Mouse (Mus musculus) ES-E14 (cell line): ENCODE measurements around the gene Fndc3b. TPM values are rescaled to one million over a fixed set of nuclear protein-coding genes. Genes with fewer than 3 reads are reported as not detected.
A peak's percentile ranks its signal among the peaks of the same experiment; 100 is the strongest.

Experiments used
- DNase-seq: peaks from one replicate; pipeline ENCODE4 v3.0.0-alpha.2; 2013; ENCODE audit warnings: low read depth, low spot score
- H3K27ac ChIP-seq: 2 replicates; pipeline ENCODE4 v1.5.1; 2012; ENCODE audit warnings: low read depth, mild to moderate bottlenecking, low read length, moderate library complexity, mixed read lengths; ENCODE audit not compliant: poor library complexity, insufficient read depth, severe bottlenecking
- H3K36me3 ChIP-seq: 2 replicates; pipeline ENCODE4 v1.6.1; 2012; ENCODE audit warnings: mild to moderate bottlenecking, low read length, moderate library complexity, mixed read lengths; ENCODE audit not compliant: control insufficient read depth, poor library complexity, insufficient read depth, severe bottlenecking
- H3K4me1 ChIP-seq, 2 experiments: fragments of 150-350 bp in 1 of 2; sonication (generic) in 1 of 2; 2 replicates each; pipeline ENCODE4 v1.6.1; 2012; ENCODE audit warnings: low read length in 2 of 2, mild to moderate bottlenecking in 1 of 2, mixed read lengths in 1 of 2; ENCODE audit not compliant: control insufficient read depth in 2 of 2, insufficient read depth in 2 of 2, poor library complexity in 1 of 2
- H3K4me3 ChIP-seq, 2 experiments: fragments of 150-350 bp in 1 of 2; sonication (generic) in 1 of 2; 2 replicates each; pipeline ENCODE4 v1.5.1; 2012; ENCODE audit warnings: low read length in 2 of 2, low read depth in 1 of 2, mild to moderate bottlenecking in 1 of 2, mixed read lengths in 1 of 2; ENCODE audit not compliant: insufficient read depth in 1 of 2, poor library complexity in 1 of 2, severe bottlenecking in 1 of 2
- H3K9ac ChIP-seq: 2 replicates; pipeline ENCODE4 v1.6.1; 2012; ENCODE audit warnings: low read depth, mild to moderate bottlenecking, low read length, mixed read lengths; ENCODE audit not compliant: poor library complexity, insufficient read depth, severe bottlenecking
- H3K9me3 ChIP-seq: fragments of 150-350 bp; sonication (generic); 2 replicates; pipeline ENCODE4 v1.6.1; 2012; ENCODE audit warnings: low read depth, mild to moderate bottlenecking, low read length; ENCODE audit not compliant: control insufficient read depth, insufficient read depth
- CHD2 ChIP-seq: IDR thresholded peaks from 2 replicates; pipeline ENCODE4 v1.6.1; 2014; ENCODE audit warnings: mild to moderate bottlenecking, low read depth, low read length, inconsistent platforms
- HCFC1 ChIP-seq: IDR thresholded peaks from 2 replicates; pipeline ENCODE4 v1.6.1; 2012; ENCODE audit warnings: low read length, inconsistent platforms, borderline replicate concordance; ENCODE audit not compliant: insufficient read depth
- MAFK ChIP-seq: IDR thresholded peaks from 2 replicates; pipeline ENCODE4 v1.6.1; 2014; ENCODE audit warnings: mild to moderate bottlenecking, low read depth, low read length, inconsistent platforms; ENCODE audit not compliant: insufficient read depth
- ZC3H11A ChIP-seq: IDR thresholded peaks from 2 replicates; pipeline ENCODE4 v1.6.1; 2012; ENCODE audit warnings: low read depth, mild to moderate bottlenecking, inconsistent platforms, low read length, borderline replicate concordance
- ZNF384 ChIP-seq: IDR thresholded peaks from 2 replicates; pipeline ENCODE4 v1.6.1; 2012; ENCODE audit warnings: low read depth, low read length, inconsistent platforms
- in situ Hi-C, 2 experiments: fragments of 600-800 bp; cut with MboI; formaldehyde crosslinking; loops; one replicate each; pipeline ENCODE4 v1.15.1; 2025; ENCODE audit warnings: low sequenced_read_pairs in 2 of 2, inconsistent platforms in 1 of 2; ENCODE audit not compliant: unreplicated experiment in 2 of 2
- total RNA-seq: library from RNA; depleted of rRNA; stranded (reverse); fragments of 300-350 nt; gene quantifications from 2 replicates; pipeline ENCODE4 v1.2.3, GENCODE M21; 2012

Gene Fndc3b
- total RNA-seq, 1 experiment, result 16.6 TPM

DNA sequence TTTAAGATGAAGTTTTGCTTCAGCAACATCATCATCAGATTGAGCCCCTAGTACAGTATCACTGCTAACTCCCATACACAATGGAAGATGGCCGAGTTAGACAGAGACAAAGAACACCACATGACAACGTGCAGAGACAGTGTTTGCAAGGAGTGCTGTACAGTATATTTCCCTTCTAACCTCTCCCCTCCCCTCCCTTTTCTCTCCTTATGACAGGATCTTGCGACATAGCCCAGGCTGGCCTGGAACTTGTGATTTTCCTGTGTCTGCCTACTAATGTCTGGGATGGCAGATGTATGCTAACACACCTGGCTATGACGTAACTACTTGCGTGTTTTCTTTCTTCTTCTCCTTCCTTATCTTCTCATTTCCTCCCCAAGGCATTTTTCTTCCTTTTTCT, 40.0 kb upstream of the Fndc3b start:
- no peak for TF ChIP-seq ZC3H11A
- TF ChIP-seq HCFC1, result no peak
- TF ChIP-seq CHD2, result no peak
- no peak for TF ChIP-seq ZNF384
- H3K9ac ChIP-seq, result no peak overlapping the region
- DNase-seq, result no peak
- H3K27ac ChIP-seq, result no peak overlapping the region
- in situ Hi-C loops, result no loop called here
- H3K4me1 ChIP-seq, result no peaks in the 10 kb centered on the region
- H3K9me3 ChIP-seq, result no peaks in the 10 kb centered on the region
- no peak overlapping the region for H3K4me3 ChIP-seq
- H3K36me3 ChIP-seq, result no peaks in the 10 kb centered on the region

DNA sequence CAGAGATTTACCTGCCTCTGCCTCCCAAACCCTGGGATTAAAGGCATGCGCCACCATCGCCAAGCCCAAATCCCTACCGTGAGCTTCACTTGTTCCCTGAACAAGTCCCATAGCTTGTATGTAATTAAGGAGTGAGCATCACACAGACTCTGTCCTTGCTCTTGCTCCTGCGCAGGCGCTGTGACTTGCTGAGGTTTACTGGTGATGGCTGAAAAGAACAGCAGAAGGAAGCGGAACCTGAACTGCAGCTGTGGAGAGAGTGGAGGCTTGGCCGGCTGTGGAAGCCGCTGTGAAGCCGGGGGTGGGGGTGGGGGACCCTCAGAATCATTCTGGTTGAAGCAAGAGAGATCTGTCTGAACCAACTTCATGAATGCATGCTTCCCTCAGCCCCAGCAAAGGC, 34.5 kb upstream of the Fndc3b start:
- Histone ChIP-seq H3K9ac (no peak overlapping the region), H3K9me3 (no peaks in the 10 kb centered on the region), H3K36me3 (no peaks in the 10 kb centered on the region), H3K27ac (no peak overlapping the region), H3K4me3 (no peak overlapping the region), H3K4me1 (no peaks in the 10 kb centered on the region)
- in situ Hi-C loops, result no loop called here
- TF ChIP-seq ZNF384 (no peak), ZC3H11A (no peak)
- DNase-seq, result no peak

GRCm38 (mm10) chr3:27744754-27745153, 33.6 kb upstream of the Fndc3b start:
- no peaks in the 10 kb centered on the region for H3K4me1 ChIP-seq
- TF ChIP-seq HCFC1 (no peak), ZNF384 (no peak), ZC3H11A (no peak), CHD2 (no peak), MAFK (no peak)
- H3K9me3 ChIP-seq, result no peaks in the 10 kb centered on the region
- in situ Hi-C loops, result no loop called here
- DNase-seq, result peak; percentile 66
- no peak overlapping the region for H3K27ac ChIP-seq
- no peak overlapping the region for H3K4me3 ChIP-seq
- no peak overlapping the region for H3K9ac ChIP-seq
- no peaks in the 10 kb centered on the region for H3K36me3 ChIP-seq

GRCm38 (mm10) chr3:27743271-27744145, 32.4 kb upstream of the Fndc3b start:
- no peak for DNase-seq
- Histone ChIP-seq H3K9ac (no peak overlapping the region), H3K4me1 (no peaks in the 10 kb centered on the region), H3K9me3 (no peaks in the 10 kb centered on the region), H3K36me3 (no peaks in the 10 kb centered on the region), H3K4me3 (no peak overlapping the region), H3K27ac (no peak overlapping the region)
- TF ChIP-seq HCFC1, result no peak
- no peak for TF ChIP-seq ZC3H11A
- no peak for TF ChIP-seq ZNF384
- TF ChIP-seq MAFK, result no peak
- no peak for TF ChIP-seq CHD2
- in situ Hi-C loops, result no loop called here

- TF ChIP-seq ZNF384, result no peak
- TF ChIP-seq CHD2, result no peak
- no peak for TF ChIP-seq HCFC1
- no peak for TF ChIP-seq ZC3H11A
- TF ChIP-seq MAFK, result no peak
- in situ Hi-C loops, result no loop called here
- no peak for DNase-seq
These were observed 31.0 kb upstream of the Fndc3b start for GRCm38 (mm10) chr3:27742124-27742523.

More at GRCm38 (mm10) chr3:27742124-27742523, 31.0 kb upstream of the Fndc3b start:
- no peaks in the 10 kb centered on the region for H3K9me3 ChIP-seq
- no peaks in the 10 kb centered on the region for H3K36me3 ChIP-seq
- no peak overlapping the region for H3K27ac ChIP-seq
- H3K4me1 ChIP-seq, result no peaks in the 10 kb centered on the region
- no peak overlapping the region for H3K4me3 ChIP-seq
- H3K9ac ChIP-seq, result no peak overlapping the region
